Mouse (Mus musculus): ENCODE results near the gene Lypla2.

- TF ChIP-seq UBTF (IDR thresholded peaks at IDR 0.05; ENCODE audit: low read depth, low read length) (no peak), CTCF (conservative IDR thresholded peaks at IDR 0.05 in 1 of 2, IDR thresholded peaks at IDR 0.05 in 1 of 2; ENCODE audit: low read depth in 2 of 2, low read length in 2 of 2) (peak; percentile 45 to 63), SMC3 (IDR thresholded peaks at IDR 0.05; ENCODE audit: low read depth, low read length) (peak; percentile 42), CHD2 (IDR thresholded peaks at IDR 0.05; ENCODE audit: low read length) (no peak)
Measured at GRCm38 (mm10) chr4:135954241-135954640, 18.2 kb downstream of the Lypla2 start.
